Mouse (Mus musculus): ENCODE data around the gene Tmem179b.
A peak's percentile ranks its signal among the peaks of the same experiment; 100 is the strongest.

Gene Tmem179b

DNA sequence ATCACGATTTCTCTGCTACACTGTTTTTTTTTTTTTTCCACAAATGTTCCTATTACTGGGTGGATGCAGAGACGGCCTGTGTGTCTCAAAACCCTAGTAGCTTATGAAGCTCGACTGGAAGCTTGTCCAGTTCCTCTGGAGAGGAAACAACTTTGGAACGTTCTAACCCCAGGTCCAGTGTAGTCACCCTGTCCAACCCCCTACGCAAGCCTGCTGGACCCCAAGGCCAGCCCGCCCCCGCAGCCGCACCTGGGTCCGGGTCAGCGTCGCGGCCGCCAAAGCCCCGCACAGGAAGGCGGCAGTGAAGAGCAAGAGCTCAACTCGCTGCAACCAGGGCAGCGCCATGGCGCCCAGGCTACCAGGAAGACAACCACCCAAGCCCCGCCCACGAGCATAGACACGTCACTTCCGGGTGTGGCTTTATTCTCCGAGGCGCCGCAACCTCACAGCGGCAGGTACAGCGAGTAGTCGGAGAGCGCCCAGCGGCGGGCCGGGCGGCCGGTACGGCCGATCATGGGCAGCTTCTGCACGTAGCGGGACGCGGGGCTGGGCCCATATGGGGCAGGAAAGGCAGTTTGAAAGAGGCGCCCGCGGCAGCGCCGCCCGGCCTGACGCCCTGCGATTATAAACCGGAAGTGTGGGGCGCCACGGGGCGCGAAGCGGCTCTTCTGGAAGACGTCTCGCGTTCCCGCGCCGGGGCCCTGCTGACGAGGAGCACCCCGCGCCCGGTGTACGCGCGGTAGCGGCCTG is at the start of gene Tmem179b:
Gene Tmem179b, minus strand, starts transcription at position 382 of the 750 bp plus-strand sequence.
- DNase-seq (ENCODE audit: extremely low spot score, low read depth, low spot score) = no peak

DNA sequence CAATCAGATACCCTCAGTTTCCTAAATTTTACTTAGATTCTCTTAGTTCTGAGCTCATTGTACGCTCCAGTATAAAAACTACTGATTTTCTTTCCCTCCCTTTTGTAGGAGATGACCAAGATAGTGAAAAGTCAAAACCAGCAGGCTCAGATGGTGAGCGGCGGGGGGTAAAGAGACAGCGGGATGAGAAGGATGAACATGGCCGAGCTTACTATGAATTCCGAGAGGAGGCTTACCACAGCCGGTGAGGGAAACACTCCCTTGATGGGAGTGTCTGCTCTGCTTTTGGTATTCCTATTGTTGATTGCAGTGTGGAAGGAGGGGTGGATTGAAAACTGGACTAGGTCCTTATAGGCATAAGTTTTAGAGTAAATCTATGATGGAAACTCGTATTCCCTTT is 48.4 kb upstream of the Tmem179b start:
- no peak for DNase-seq (ENCODE audit: extremely low spot score, low read depth, low spot score)

DNA sequence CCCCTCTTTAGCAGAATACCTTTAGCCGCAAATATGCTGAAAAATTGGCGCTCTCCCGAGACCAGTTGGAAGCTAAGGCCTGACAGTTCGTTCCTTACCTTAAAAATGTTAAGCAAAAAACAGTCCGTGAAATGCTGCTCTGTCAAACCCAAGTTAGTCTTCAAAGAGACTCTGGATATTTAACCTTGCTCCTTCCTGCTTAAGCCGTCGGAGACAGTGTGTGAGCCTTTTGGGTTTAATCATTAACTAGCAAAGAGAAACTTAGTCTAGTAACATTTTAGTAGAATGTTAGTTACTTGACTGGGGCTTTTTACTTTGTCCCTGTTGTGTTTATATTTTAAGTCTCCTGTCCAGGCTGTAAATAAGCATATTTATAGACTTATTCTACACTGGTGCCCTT is 46.9 kb upstream of the Tmem179b start:
- no peak for DNase-seq (ENCODE audit: extremely low spot score, low read depth, low spot score)

DNA sequence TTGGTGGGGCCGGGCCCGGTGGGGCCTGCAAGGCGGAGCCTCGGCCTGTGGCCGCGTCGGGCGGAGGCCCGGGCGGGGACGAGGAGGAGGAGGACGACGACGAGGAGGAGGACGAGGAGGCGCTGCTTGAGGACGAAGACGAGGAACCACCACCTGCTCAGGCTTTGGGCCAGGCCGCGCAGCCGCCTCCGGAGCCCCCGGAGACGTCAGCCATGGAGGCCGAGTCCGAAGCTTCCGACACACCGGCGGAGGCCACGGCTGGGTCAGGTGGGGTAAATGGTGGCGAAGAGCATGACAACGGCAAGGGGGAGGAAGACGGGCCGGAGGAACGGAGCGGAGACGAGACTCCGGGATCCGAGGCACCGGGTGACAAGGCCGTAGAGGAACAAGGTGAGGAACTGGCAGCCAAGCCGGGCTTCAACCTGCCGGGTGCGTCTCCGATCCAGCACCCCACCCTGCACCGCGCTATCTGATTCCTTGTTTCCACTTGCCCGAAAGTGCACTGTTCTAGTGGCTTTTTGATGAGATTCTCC is 46.2 kb upstream of the Tmem179b start:
- DNase-seq (ENCODE audit: extremely low spot score, low read depth, low spot score) = no peak

DNA sequence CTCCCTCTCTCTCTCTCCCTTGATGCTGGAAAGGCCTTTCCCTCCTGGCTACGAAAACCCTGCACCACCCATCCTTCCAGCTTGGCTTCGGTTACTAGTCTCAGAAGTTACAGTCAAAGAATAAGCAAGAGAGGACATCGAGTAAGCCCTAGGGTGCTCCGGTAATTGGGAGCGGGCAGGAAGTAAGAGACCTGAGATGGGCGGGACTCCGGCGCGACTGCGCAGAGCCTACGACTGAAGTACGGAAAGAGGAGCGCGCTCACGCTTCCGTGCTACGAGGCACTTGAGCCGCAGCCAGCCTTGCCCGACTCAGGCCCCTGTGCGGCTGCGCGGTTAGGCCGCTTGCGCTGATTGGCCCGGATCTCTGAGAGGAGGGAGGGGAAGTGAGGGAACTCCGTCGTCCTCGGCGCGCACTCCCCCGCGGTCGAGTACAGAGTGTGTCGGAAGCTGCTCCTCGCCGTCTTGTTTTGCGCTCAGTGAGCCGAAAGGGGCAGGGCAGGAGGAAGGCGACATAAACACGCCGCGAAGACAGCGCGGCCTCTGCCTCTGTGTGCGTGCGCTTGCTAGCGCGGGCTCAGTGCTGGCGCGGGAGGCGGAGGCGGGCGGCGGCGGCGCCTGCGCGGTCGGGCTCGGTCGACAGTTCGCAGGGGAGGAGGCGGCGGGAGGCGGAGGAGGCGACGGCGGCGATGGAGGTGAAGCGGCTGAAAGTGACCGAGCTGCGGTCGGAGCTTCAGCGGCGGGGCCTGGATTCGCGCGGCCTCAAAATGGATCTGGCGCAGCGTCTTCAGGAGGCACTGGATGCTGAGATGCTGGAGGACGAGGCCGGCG is 45.5 kb upstream of the Tmem179b start, which contains the start of gene Hnrnpul2:
Gene Hnrnpul2, plus strand, starts transcription at position 415 of the 828 bp plus-strand sequence.
- peak; percentile 97 for DNase-seq (ENCODE audit: extremely low spot score, low read depth, low spot score)

DNA sequence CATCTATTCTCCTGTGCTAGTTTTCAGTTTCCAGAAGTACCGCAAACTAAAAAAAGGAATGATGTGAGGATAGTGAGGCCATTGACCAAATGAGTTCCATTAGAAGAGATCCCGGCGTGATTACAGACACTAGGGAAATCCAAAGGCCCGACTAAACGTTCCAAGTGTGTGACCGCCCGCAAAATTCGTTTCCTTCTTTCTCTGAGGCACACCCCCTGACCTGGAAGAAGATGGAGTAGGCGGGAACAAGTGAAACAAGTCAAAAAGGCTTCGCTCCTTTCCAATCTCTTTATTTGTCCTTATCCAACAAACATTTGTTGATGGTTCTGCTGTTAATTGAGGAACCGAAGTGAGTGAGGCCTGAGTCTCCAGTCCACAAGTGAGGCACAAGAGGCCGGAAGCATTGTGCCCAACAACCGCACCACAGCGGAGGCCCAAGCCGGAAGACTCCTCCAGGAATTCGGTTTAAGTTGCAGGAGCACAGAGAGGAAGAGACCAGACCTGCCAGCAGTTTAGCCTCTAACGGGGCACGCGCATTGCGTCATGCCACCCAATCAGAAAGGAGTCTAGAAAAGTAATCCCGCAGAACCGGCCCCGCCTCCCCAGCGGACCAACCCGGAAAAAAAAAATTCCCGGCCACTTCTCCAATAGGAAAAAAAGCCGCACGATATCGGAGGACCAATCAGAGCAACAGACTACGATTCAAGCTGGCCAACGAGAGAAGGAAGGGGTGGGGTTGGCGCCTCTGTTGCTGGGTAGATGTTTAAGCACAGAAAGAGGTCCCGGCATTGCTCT is 44.7 kb upstream of the Tmem179b start, which contains the start of gene Ttc9c:
Gene Ttc9c, minus strand, starts transcription at position 533 of the 795 bp plus-strand sequence.
- DNase-seq (ENCODE audit: extremely low spot score, low read depth, low spot score) = peak; percentile 64

DNA sequence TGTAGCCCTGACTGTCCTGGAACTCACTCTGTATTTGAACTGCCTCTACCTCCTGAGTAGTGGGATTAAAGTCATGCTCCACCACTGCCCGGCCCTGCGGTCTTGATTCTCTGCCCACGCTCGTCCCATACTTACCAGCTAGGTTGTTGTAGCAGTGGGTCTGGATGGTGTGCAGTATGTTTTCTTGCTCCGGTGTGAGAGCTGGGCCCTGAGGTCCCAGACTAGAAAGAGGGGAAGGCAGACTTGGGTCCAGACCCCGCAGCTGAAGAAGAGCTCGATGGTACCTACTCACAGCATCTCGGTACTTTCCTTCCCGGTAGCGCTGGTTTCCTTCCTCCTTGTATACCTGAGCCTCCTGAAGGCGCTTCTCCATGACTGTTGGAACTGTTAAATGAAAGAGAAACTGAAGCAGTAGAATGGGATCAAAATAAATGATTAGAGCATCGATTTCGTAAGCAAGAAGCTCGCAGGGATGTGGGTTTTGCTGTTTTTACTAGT is 44.1 kb upstream of the Tmem179b start:
- DNase-seq (ENCODE audit: extremely low spot score, low read depth, low spot score) = no peak

DNA sequence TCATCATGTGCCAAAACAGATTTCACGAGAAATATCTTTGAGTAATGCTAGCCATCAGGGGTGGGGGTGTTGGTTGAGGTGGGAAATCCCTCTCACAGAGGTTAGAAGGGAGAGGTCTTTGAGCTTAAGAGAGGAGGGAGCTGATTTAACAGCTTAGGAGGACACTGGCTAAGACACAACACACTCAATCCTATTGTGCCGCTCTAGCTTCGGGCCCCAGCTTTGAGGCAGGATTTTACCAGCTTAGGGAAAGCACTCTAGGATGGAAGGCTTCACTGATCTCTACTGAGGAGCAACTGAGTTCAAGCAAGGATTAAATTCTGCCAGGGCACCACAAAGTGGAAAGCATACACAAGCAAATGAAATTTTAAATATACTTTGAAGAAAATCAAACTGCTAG is 42.7 kb upstream of the Tmem179b start:
- no peak for DNase-seq (ENCODE audit: extremely low spot score, low read depth, low spot score)

DNA sequence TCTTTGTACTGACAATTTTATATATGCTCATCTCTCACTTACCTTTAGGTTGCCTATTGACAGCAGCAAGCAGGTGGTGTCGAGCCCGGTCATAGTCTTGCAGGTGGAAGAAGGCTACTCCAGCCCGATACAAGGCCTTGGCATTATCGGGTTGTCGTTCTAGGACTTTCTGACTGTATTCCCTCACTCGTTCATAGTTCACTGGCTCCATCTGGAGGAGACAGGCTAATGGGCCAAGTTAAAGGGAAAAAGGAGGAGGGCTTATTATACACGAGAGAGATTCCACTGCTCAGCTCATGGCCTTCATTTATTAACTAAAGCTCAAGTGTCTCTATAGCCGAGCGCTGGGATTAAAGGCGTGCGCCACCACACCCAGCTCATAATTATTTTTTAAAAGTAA is 41.5 kb upstream of the Tmem179b start:
- DNase-seq (ENCODE audit: extremely low spot score, low read depth, low spot score) = no peak

DNA sequence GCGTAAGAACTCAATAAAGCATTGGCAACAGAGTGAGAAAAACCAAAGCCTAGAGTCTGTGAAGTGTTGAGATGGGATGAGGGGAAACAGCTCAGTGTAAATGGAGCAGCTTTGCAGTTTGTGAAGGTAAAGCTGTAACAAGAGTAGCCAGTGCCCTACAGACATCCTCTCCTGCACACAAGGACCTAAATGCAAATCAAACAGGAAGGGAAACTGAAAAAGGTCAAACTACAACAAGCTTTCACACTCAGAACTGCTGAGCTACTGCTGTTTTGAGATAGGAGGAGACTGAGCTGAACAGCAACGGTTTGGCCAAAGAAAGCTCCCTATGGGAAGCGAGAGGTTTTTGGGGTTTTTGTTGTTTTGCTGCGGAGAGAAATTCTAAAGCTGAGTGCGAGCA is 32.5 kb upstream of the Tmem179b start:
- DNase-seq (ENCODE audit: extremely low spot score, low read depth, low spot score) = no peak

DNA sequence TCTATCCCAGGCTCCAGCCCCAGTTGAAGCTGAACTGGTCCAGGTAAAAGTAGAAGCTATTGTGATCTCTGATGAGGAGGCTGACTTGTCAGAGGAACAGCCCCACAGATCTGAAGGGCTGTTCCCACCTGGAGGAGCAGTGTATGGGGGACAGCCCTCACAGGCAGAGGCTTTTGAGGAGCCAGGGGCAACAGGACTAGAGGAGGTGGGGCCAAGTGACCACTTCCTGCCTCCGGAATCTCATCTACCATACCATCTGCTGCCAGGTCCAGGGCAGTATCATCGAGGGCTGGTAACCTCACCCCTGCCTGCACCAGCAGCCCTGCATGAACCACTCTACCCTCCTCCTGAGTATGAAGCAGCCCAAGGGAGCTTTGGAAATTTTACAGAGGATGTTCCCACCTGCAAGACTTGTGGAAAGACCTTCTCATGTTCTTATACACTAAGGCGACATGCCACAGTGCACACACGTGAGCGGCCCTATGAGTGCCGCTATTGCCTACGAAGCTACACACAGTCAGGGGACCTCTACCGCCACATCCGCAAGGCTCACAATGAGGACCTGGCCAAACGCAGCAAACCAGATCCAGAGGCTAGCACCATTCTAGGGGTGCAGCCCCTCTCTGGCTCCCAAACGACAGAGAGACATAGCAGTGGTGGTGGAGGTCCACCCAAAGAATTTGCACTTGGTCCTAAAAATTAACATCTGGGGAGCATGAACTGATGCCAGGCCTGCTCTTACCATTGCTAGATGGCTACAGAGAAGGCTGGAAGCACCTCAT is 29.8 kb upstream of the Tmem179b start:
- no peak for DNase-seq (ENCODE audit: extremely low spot score, low read depth, low spot score)

DNA sequence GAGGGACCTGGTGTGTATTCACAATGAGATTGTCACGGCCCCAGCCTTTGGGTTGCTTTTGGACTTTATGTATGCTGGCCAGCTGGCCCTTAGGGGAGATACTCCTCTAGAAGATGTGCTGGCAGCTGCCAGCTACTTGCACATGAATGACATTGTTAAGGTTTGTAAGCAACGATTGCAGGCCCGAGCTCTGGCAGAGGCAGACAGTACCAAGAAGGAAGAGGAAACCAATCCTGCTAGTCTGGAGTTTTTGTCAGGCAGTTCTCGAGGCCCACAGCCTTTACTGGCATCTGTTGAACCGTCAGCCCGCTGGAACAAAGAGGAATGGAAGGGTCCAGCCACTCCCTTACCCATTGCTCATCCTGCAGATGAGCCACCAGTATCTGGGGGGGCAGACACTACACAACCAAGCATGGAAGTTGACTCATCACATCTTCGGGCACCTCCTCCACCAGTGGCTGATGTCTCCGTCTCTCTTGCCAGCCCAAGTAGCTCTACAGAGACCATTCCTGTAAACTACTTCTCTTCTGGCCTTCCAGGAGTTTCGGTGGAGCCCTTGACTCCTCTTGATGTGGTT is 29.0 kb upstream of the Tmem179b start:
- no peak for DNase-seq (ENCODE audit: extremely low spot score, low read depth, low spot score)

DNA sequence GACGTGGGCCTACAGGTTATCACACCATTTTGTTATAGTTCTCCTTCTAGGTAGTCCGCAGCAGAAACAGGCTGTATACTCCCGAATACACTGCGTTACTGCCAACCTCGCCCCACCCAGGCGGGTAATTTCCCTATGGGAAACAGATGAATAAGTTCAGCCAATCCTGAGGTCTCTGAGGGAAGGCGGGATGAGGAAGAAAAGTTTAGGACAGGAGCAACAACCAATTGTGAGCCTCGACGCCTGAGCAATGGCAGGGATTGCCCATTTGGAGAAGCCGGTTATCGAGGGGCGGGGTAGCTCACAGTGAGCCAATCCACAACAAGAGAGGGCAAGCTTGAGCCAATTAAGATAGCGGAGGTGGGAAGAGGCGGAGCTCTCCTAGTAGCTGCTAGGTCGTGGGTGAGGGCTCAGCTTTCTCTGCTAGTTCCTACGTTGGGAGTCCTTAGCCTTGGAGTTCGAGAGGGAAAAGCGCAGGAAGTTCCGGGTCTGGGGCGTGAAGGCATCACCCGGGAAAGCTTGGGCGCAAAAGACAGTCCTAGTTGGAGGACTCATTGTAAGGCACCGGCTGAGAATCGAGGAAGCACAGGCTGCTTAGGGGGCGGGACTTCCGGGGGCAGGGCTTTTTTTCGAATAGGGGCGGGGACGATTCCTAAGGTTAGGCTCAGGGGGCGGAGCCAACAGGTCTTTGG is 28.0 kb upstream of the Tmem179b start, which contains the start of gene Zbtb3:
Gene Zbtb3, plus strand, starts transcription at position 426 of the 692 bp plus-strand sequence.
- DNase-seq (ENCODE audit: extremely low spot score, low read depth, low spot score) = peak; percentile 95

DNA sequence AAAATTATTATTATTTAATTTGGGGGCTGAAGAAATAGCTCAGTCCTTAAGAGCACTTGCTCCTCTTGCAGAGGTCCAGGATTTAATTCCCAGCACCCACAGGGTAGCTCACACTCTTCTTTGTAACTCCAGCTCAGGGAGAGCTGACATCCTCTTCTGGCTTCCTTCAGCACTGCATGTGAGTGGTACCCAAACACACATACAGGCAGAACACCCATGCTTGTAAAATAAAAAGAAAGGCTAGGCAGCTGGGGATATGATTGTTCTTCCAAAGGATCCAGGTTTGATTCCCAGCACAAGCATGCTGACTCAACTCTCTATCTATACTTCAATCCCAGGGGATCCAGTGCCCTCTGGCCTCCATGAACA is 24.7 kb upstream of the Tmem179b start:
- DNase-seq (ENCODE audit: extremely low spot score, low read depth, low spot score) = no peak

DNA sequence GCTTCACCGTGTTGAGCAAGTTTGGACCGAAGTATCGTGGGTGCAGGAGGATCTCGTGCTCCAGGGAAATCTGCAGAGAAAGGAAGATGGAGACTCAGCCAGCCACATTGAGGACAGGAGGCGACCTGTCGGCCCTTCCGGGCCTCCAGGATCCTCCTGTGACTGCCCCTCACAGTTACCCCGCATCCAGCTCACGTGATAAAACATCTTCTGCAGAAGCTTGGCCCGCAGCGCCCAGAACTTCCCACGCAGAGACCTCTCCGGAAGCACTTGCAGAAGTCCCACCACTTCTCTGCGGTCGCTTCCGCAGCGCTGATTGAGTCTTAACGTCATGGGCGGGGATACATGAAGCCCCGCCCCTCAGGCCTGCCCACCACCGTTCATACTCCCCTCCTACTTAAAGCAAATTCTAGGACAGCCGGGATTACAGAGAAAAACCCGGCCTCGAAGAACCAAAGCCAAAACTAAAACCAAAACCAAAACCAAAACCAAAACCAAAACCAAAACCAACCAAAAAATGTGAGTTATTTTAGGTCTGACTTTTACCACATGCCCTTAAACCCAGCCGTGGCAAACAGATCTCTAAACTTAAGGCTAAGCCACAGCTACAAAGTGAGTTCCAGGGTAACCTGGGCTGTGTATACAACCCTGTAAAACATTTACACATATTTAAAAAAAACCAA is 24.1 kb upstream of the Tmem179b start, which contains the start of gene Polr2g:
Gene Polr2g, minus strand, starts transcription at position 314 of the 683 bp plus-strand sequence.
- DNase-seq (ENCODE audit: extremely low spot score, low read depth, low spot score) = peak; percentile 86

DNA sequence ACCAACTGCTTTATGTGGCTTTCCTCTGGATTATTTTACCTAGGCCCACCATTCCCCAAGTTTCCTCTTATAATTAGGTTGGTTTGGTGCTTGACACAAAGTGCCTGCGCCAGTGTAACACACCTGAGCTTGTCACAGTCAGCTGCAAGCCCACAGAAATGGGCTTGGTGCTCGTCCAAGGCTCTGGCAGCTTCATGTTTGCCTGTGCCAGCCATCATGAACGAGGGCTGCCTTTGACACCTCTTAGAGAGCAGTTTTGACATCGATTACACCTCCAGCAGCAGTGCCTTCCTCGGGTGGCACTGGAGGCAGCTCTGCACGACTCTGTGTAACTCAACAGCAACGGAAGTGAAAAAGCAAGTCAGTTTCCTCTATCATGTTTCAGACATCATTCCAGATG is 15.9 kb upstream of the Tmem179b start:
- DNase-seq (ENCODE audit: extremely low spot score, low read depth, low spot score) = no peak

DNA sequence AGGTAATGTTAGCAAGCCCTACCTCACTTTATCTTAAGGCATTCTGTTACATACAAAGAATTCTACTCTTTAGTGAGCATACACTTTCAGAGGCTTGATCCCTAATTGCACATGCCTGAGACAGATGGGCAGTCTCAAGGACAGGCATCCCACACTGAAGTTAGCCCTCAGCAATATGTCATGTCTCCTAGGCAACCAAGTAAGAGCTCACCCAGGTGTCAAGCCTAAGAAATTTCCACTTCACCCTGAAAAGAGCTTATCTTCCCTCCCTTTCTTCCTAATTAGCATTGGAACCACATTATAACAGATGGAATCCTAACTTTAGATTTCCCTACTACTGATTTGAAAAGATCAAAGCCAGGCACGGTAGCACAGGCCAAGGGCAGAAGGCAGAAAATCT is 14.9 kb upstream of the Tmem179b start:
- DNase-seq (ENCODE audit: extremely low spot score, low read depth, low spot score) = no peak

DNA sequence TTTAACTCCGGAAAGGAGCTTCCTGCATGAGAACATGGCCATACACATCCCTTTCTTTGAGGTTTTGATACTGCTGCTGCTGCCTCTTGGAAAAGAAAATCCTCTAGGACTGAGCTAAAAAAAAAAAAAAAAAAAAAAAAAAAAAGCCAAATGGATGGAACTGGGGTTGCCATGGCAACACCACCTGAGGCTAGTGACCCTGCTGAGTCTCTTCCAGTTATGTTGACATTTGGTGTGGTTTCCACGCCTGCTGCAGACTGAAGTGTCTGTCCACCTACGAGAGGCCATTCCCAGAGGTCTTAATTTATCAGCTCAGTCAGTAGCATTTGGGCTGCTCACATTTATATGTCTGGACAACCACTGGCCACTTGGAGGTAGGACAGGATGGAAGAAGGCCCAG is 14.3 kb upstream of the Tmem179b start:
- no peak for DNase-seq (ENCODE audit: extremely low spot score, low read depth, low spot score)

Measured in hindlimb bud, embryonic 11.5 days (tissue).